Mouse (Mus musculus) NIH3T3 (cell line): ENCODE results near the gene Hdac7.

Source experiments
- DNase-seq: peaks from one replicate; pipeline ENCODE4 v3.0.0-alpha.2; 2012; ENCODE audit warnings: low read depth

Gene Hdac7

DNA sequence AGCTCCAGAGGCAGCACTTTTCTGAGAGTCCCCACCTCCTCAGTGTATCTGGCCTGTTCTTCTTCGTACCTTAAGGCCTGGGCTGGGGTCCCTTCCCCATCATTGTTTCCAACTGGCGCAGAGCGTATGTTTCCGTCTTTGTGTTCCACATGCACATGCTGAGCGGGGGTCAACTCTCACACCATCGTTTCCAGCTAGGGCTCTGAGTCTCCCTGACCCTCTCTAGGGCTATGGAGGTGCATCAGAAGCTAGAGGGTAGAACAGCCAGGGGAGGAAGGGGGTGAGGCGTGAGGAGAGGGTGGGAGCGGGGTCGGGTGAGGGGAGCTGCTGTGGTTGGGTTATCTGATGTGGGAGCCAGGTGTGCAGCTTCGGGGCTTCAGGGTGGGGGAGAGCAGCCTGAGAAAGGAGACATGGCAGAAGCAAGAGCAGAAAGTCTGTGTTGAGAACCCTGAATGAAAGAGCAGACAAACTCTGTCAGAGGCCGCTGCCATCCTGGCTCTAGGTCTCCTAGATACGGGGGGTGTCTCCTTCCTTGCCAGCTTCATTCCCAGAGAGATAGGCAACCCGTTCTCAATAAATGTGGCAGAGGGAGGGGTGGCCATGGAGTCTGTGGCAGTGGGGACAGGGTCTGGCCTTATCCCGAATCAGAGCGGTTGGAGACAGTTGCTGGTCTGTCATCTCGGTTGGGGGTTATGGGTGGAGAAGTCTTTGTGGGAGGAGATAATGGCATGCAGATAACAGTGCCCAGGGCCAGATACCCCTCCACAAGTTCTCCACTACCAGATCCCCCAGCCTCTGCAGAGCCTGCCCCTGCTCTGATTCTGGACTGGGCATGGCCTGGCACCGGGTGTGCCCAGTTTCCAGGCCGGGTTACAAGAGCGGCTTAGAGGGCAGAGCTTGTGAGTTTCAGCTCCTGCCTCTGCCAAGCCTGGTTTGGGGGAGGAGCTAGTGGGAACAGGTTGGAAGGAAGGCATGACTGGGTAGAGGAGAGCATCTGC, at the start of gene Hdac7:
Gene Hdac7 (minus strand): TSS at position 466 of the 998 bp plus-strand sequence.
- DNase-seq = no peak

DNA sequence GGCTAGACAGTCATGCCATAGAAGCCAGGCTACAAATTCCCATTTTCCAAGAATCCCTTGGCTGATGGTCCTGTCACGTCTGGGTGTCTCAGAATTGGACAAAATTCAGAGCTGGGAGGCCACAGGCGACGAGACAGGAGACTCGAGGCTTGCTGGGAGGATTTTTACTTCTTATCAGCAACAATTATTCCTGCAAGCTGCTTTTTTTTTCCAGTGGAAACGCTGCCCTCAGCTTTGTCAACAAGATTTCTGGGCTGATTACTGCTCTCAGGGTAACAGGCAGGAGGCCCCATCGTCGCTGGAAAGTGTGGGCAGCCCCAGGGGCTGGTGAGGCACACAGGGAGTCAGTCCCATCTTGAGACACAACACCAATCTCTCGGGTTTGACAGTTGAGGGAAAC, 48.2 kb upstream of the Hdac7 start:
- no peak for DNase-seq

- no peak for DNase-seq
These were observed 46.1 kb upstream of the Hdac7 start for GRCm38 (mm10) chr15:97890450-97890849.

DNA sequence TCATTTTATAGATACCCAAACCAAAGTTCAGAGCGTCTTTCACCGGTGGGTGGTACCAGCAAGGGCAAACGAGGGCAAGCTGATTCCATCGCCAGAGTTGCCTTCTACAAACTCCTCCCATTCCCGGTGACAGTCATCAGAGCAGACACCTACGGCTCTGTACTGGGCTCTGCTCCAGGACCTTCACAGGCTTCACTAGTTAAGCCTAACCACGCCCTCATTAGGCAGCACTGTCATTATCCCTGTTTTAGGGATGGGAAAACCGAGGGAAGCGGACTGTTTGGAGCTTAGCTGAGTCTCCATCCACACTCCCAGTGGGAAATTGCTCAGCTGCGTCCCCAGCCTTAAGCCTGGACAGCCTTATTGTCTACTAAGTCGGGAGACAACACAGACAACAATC, 45.7 kb upstream of the Hdac7 start:
- no peak for DNase-seq

DNA sequence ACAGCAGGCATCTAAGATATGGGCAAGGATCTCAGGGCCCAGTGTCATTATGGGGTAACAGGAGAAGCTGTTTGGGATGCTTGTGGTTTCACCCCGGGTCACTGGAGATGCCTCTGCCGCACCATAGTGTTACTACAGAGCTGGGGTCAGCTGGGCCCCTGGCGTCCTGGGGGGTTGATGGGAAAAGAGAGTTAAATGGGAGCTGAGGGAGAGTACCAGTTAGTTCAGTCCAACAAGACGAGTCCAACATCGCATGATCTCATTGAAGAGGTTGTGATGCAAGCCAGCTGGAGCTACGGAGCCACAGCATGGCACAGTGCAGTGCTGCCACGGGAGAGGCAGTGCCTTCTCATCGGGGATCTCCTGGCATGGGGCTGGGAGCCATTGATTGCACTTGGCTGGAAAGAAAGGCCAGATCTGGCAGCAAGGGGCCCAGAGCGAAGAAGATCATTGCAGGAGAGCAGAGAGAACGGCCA, 43.3 kb upstream of the Hdac7 start:
- DNase-seq = peak; percentile 65

GRCm38 (mm10) chr15:97881423-97881822, 37.1 kb upstream of the Hdac7 start:
- DNase-seq = no peak

- DNase-seq = no peak
These were observed 36.1 kb upstream of the Hdac7 start for GRCm38 (mm10) chr15:97880441-97880840.

- DNase-seq = peak; percentile 15
These were observed 34.5 kb upstream of the Hdac7 start for GRCm38 (mm10) chr15:97878696-97879328.

DNA sequence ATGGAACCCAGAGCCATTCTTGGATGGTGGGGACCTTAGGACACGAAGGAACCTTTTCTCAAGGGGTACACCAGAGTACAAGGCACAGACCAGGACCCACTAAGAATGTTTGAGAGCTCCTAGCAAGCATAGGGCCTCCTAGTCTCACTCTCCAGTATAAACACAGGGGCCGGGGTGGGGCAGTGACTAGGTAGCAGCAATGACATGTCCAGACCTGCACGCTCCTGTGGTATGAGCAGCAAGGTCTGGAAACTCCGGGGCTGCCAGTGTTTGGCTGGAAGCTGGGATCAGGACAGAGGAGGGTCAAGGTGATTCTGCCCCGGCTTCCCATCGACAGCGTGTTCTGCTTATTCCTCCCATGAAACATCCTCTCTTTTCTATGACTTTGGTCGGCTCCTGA, 31.5 kb upstream of the Hdac7 start:
- no peak for DNase-seq

DNA sequence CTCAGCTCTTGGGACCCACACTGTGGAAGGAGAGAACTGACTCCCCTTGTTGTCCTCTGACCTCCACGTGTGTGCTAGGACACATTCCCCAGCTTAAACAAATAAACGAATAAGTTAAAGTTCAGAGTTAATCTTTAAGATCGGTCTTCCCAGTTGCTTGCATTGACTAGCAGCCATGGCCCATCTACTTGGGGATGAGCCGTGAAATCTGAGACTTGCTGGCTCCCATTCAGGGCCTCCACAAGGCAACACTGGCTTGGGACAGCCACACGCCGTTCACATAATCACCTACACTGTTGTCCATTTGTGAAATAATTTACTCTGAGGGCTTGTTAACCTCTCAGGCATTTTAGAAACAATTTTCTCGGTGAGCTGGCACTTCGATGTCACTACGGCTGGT, 29.4 kb upstream of the Hdac7 start:
- no peak for DNase-seq

DNA sequence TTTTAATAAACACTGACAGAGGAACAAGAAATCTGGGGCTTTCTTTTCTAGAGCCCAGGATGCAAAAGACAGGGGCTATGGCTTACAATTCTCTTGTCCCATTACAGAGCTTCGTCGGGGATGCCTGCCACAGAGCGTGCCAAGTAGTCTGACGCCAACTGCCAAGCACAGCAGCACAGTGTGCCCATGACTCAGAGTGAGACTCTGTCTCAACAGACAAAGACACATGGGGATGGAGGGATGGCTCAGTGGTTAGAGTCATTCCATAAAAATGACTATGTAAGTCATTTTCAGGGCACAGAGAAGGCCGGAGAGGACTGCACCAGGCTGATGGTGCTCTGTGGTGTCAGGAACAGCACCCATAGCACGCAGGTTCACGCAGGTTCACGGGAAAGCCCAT, 27.9 kb upstream of the Hdac7 start:
- DNase-seq = peak; percentile 37

GRCm38 (mm10) chr15:97871055-97872030, 27.0 kb upstream of the Hdac7 start:
- DNase-seq = peak; percentile 64

- DNase-seq = peak; percentile 31
These were observed 25.8 kb upstream of the Hdac7 start for GRCm38 (mm10) chr15:97870116-97870515.

- no peak for DNase-seq
These were observed 24.7 kb upstream of the Hdac7 start for GRCm38 (mm10) chr15:97868985-97869384.

DNA sequence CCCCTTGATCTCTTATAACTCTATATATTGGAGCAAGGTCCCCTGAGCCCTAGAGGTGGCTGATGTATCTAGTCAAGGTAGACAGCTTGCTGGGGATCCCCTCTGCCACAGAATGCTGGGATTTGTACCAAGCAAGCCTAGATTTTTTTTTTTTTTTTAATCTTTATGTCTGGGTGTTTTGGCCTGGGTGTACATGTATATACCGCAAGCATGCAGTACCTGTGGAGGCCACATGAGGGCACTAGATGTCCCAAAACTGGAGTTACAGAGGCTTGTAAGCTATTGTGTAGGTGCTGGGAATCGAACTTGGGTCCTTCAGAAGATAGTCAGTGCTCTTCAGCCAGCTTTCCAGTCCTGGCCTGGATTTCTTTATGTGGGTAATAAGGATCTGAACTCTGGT, 21.7 kb upstream of the Hdac7 start:
- DNase-seq = peak; percentile 29

DNA sequence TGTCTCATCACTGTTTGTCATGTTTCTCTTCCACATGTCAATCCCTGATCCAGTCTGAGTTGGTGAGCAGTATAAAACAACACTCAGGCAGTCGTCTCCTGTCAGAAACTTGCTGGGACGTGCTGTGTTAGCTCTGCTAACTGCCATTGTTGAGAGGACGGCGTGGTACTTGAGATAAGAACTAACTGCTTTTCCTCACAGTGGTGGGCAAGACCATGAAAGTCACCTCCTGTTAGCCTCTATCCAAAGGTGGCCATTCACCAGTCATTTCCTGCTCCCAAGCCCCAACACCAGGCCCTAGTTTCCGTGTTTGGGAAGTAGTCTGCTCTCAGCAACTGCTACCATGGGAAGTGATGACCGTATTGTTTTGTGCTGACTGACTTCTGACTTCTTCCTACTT, 20.9 kb upstream of the Hdac7 start:
- DNase-seq = no peak

DNA sequence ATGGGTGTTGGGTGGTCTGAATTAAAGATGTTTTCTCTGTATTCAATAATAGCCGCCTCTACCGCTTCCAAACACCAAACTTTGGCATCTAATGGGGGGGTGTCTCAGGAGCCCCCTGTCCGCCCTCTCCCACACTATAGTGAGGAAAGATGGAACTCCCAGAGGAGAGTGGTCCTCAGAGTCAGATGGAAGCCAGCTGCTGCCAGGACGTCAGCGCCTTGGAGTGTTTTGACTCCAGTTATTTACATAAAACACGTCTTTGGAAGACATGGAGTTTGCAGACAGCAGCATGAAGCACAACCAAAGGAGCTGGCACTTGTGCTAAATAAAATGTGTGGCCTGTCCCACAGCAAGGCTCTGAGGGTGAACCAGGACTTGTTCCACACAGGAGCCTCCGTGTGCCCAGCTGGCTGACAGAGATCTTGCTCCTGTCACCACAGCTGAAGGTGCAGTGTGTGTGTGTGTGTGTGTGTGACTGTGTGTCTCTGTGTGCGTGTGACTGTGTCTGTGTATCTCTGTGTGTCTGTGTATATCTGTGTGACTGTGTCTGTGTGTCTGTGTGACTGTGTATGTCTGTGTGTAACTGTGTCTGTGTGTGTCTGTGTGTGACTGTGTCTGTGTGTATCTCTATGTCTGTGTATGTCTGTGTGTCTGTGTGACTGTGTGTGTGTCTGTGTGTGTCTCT, 20.2 kb upstream of the Hdac7 start:
- DNase-seq = no peak

- DNase-seq = no peak
These were observed 19.2 kb upstream of the Hdac7 start for GRCm38 (mm10) chr15:97863494-97863881.

DNA sequence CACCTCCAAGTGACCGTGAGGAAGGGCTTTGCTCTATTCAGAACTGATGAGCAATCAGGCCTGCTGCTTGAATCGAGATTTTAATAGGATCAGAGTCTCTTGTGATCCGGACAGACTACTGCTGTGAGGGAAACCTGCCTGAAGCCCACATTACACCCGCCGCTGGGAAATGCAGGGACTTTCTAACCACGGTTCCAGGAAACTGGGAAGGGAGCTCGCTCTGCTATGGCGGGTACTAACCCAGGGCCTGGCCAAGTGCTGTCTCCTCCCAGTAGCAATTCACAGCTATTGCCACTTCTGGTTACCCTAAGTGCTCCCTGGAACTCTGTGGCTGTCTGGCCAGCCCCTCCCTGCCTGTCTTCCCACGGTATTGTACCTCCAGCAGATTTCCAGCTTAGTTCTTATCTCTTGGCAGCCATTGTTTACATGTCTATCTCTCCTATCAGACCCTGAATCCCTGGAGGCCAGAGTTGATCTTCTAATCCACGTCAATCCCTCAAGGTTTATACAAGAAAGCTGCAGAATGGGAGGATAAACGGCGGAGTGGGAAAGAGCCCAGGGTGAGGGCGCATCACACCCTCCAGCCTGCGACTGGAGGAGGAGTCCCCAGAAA, 18.7 kb upstream of the Hdac7 start:
- DNase-seq = no peak

- DNase-seq = no peak
These were observed 16.1 kb upstream of the Hdac7 start for GRCm38 (mm10) chr15:97860353-97860752.

DNA sequence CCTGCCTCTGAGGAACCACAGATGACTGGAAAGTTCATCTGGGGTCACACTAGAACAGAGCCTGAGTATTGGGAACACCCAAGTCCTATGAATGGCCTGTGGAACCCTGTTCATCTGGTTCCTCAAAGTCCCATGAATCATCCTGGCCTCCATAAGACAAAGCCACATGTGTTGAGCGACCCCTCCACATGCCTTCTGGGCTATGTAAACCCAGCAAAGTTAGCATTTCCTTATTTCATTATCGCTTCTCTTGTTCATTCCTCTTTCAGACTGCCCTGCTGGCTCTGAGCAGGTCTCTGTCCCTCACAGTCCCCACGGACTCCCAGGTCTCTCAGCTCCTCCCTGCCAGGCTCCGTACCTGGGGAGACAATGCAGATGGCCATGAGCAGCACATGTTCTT, 14.1 kb upstream of the Hdac7 start:
- DNase-seq = no peak
